Mouse (Mus musculus) spleen, adult 10 weeks (tissue): ENCODE measurements around the gene Sco2. TPM values are rescaled to one million over a fixed set of nuclear protein-coding genes. Genes with fewer than 3 reads are reported as not detected.

Experiments used
- polyA plus RNA-seq: library from polyadenylated mRNA; stranded (reverse); fragments of 350-450 nt; fragmentation: Illumina TruSeq; extraction: RNeasy Lipid Tissue Mini Kit (QIAGEN cat#74804); gene quantifications from one replicate; pipeline ENCODE4 v1.2.3, GENCODE M21; 2015; ENCODE audit warnings: low replicate concordance; ENCODE audit not compliant: insufficient read depth

Gene Sco2
- 4.4 TPM for polyA plus RNA-seq

GRCm38 (mm10) chr15:89373762-89374248 is at the start of gene Sco2:
Gene Sco2, minus strand, starts transcription at chr15:89373846.

DNA sequence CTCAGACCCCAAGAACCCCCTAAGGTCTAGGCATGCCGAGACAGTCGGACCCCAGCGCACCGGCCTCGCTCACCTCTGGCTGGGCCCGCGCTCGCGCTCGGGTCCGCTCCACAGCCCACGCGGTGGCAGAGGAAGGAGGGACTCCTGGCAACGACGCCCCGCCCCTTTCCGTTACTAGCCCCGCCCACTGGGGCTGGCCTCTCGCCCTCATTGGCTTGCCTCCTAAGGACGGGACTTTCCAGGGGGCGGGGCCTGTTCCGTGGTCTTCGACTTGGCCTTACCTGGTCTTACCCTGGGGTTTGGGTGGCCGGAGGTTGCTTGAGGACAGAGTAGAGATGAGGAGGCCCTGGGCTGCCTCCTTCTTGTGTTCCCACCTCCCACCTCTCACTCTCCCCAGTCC is 36.5 kb upstream of the Sco2 start, which contains the start of gene Syce3:
Gene Syce3, minus strand, starts transcription at position 386 of the 400 bp plus-strand sequence.

DNA sequence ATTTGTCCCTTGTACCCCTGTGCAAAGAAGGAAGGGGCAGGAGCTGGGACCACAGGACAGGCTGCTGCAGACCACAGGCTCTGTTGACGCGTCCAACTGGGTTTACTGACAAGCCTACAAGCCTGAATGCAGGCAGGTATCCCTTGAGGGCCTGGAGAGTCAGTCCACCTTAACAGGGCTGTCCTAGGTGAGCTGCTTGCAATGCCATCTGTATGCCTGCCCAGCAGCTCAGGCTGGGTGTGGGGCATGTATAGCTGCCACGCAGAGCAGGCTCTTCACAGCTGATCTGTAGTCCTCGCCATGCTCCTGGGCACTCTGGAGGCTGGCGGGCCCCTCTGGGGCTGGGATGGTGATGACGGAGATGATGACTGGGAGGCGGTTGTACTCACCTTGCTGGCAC is 11.0 kb upstream of the Sco2 start, which contains the start of gene Klhdc7b:
Gene Klhdc7b, plus strand, starts transcription at position 301 of the 400 bp plus-strand sequence.

DNA sequence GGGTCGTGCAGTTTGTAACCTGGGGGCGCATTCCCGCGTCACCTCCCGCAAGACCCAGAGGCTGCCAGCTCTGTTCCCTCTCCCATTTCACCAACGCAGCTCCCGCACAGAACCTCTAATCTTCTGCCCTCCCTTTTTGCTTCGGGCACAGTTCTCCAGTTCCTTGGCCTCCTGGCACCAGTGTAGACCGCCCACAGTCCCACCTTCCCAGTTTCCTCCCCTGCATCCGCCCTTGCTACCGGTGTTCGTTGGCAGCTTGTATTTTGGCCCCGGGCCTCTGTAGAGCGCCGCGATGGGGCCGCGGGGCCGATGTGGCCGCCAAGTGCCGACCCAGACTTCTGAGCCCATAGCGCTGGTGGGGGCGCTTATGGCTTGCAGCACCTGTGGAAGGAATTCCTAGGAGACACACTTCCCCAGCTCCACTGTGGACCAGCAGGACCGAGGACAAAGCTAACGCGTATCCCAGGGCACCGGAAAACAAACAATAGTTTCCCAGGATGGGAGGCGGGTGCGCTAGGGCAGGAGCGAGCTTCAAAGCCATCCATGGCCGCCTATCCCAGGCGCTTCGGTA is 5.3 kb upstream of the Sco2 start, which contains the start of gene Odf3b:
Gene Odf3b, minus strand, starts transcription at position 452 of the 571 bp plus-strand sequence.

GRCm38 (mm10) chr15:89376957-89377356 is 3.3 kb upstream of the Sco2 start, which contains the start of gene Tymp:
Gene Tymp, minus strand, starts transcription at chr15:89377039.

DNA sequence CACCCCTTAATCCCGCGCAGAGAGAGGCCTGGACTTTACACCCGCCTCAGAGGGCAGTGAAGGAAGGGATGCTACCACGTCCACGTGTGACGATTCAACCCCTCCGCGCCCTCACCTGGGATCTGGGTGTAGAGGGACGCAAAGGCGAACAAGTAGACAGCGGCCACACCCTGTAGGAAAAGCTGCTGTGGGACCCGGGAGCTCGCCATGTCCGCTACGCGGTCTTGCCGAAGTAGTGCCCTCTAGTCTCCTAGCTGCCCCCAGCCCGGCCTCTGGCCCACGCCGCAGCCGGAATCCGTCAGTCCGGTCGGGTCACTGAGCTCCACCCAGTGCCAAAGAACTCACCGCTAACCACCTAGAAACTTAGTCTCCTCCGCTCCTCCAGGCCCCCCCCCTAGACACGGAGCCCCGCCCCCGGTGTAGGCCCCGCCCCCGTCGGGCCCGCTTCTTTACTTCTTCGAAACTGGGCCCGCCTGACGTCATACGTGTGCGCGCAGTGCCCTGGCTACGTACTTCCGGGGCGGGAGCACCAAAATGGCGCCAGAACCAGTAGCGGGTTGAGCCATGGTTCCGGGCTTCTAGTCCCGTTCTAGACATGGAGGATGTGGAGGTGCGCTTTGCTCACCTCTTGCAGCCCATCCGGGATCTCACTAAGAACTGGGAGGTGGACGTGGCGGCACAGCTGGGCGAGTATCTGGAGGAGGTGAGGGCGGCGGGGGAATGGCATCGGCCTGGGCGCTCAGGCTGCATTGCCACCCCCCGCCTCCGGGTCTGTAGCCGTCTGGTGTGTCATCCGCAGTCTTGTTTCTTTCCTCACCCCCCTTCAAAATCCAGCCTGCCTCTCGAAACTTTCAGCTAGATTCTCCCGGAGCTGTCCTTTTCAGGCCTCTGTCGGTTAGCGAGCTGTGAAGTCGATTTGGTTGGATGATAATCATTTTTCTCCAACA is 18.1 kb downstream of the Sco2 start, which contains the start of the genes Lmf2 and Ncaph2:
Gene Lmf2, minus strand, starts transcription at position 419 of the 947 bp plus-strand sequence.
Gene Ncaph2, plus strand, starts transcription at position 479 of the 947 bp plus-strand sequence.

DNA sequence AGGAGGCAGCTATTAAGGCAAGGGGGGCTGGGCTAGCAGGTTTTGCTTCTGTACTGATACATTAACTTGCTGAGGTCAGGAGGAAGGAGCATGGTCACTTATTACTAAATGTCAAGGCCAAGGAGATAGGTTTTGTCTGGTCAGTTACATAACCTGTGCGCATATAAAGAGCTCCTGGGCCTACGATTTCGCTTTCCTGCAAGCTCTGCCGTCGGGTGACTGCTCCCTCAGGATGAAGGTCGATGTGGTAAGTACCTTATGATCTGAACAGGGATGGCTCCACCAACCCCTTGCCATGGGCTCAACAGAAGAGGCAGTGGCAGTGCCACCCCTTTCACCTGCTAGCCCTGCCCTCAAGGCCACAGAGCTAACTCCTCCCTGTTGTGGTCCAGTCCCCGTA is 39.4 kb downstream of the Sco2 start, which contains the start of gene Miox:
Gene Miox, plus strand, starts transcription at position 128 of the 400 bp plus-strand sequence.

GRCm38 (mm10) chr15:89322670-89323522 is 50.8 kb downstream of the Sco2 start, which contains the start of gene Adm2:
Gene Adm2, plus strand, starts transcription at chr15:89322720.

Other genes with a start within 250 kb of the Sco2 start
- gene Hdac10, start 245.1 kb downstream of the Sco2 start, polyA plus RNA-seq: 28.4 TPM
- 12.4 TPM for gene Mapk12, start 233.1 kb downstream of the Sco2 start, polyA plus RNA-seq
- 35.3 TPM for gene Mapk11, start 224.2 kb downstream of the Sco2 start, polyA plus RNA-seq
- 25.2 TPM for gene Plxnb2, start 193.1 kb downstream of the Sco2 start, polyA plus RNA-seq
- gene Dennd6b, start 177.3 kb downstream of the Sco2 start, polyA plus RNA-seq: 10.5 TPM
- gene Ppp6r2, start 162.3 kb downstream of the Sco2 start, polyA plus RNA-seq: 33.9 TPM
- 77.3 TPM for gene Sbf1, start 58.5 kb downstream of the Sco2 start, polyA plus RNA-seq
- 0.61 TPM for gene Adm2, start 51.1 kb downstream of the Sco2 start, polyA plus RNA-seq
- gene Miox, start 39.4 kb downstream of the Sco2 start, polyA plus RNA-seq: not detected
- gene Lmf2, start 18.2 kb downstream of the Sco2 start, polyA plus RNA-seq: 12.4 TPM
- 70.9 TPM for gene Ncaph2, start 18.1 kb downstream of the Sco2 start, polyA plus RNA-seq
- gene Tymp, start 3.2 kb upstream of the Sco2 start, polyA plus RNA-seq: not detected
- gene Odf3b, start 5.4 kb upstream of the Sco2 start, polyA plus RNA-seq: not detected
- gene Klhdc7b, start 11.1 kb upstream of the Sco2 start, polyA plus RNA-seq: not detected
- not detected for gene Syce3, start 36.7 kb upstream of the Sco2 start, polyA plus RNA-seq
- gene Cpt1b, start 52.0 kb upstream of the Sco2 start, polyA plus RNA-seq: 2.7 TPM
- 4.1 TPM for gene C730034F03Rik, start 55.7 kb upstream of the Sco2 start, polyA plus RNA-seq
- gene Gm44502, start 55.9 kb upstream of the Sco2 start, polyA plus RNA-seq: not detected
- gene Chkb, start 56.1 kb upstream of the Sco2 start, polyA plus RNA-seq: 127 TPM
- gene Mapk8ip2, start 80.1 kb upstream of the Sco2 start, polyA plus RNA-seq: not detected
- gene Arsa, start 103.6 kb upstream of the Sco2 start, polyA plus RNA-seq: 12.4 TPM
- 8.1 TPM for gene Shank3, start 125.8 kb upstream of the Sco2 start, polyA plus RNA-seq
- 0.35 TPM for gene Acr, start 194.5 kb upstream of the Sco2 start, polyA plus RNA-seq
- gene Rabl2, start 218.1 kb upstream of the Sco2 start, polyA plus RNA-seq: 6.2 TPM